Mouse (Mus musculus) urinary bladder, postnatal 25 days (tissue): ENCODE results near the gene Agl.
A peak's percentile ranks its signal among the peaks of the same experiment; 100 is the strongest.
"Not testable (repeated sequence)": the region's sequence is repeated elsewhere in the genome, so short reads cannot be mapped to it uniquely, and the experiment has no call there.

Source experiments
- DNase-seq: peaks from one replicate; pipeline ENCODE4 v3.0.0; 2022; ENCODE audit warnings: low spot score

Agl gene

GRCm38 (mm10) chr3:116747648-116748047 is 60.3 kb downstream of the Agl start:
- not testable (repeated sequence) for DNase-seq

DNA sequence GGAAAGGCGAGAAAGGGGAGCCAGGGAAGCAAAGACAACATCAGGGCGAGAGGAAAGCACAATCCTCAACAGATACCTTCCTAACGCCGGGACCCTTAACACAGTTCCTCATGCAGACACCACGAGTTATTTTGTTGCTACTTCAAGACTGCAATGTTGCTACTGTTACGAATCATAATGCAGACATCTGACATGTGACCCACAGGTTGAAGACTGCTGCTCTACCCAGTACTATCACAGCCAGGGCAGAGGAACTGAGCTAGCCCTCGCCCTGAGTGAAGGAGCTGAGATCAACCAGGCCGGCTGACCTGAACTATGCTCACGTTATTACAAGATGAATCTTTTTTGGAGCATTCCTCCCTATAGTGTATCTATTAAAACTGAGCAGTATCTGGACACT is 67.0 kb downstream of the Agl start:
- DNase-seq = no peak

DNA sequence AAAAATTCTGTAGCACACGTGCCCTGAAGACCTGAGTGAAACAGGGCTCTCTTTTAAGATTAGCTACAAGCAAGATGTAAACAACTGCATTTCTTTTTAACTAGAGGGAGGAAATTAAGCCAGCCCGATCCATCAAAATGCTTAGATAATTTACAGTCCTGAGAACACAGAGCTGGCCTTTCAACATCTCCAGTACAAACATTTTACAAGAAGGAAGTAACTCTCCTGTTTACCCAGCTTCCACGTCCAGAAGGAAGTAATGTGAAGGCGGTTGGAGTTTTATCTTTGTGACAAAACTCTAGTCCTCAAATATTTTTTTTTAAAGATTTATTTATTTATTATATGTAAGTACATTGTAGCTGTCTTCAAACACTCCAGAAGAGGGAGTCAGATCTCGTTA is 67.9 kb downstream of the Agl start:
- no peak for DNase-seq

DNA sequence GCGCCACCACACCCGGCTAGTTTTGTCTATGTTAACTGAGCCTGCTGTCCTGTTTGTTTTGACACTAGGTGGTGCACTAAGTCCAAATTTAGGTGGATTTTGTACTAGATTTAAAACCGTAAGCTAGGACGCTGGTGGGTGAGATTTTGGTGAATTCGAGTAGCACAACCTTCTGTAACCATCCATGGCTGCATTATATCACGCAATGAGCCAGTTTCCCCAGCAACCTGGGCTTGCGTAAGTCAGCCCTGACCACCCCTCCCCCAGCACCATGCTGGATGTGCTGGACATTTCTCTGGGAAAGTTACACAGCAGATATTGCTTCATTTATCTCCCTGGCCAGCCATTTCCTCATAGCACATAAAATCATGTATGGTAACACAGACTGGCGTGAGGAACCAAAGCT is 70.6 kb downstream of the Agl start:
- DNase-seq = peak; percentile 13

DNA sequence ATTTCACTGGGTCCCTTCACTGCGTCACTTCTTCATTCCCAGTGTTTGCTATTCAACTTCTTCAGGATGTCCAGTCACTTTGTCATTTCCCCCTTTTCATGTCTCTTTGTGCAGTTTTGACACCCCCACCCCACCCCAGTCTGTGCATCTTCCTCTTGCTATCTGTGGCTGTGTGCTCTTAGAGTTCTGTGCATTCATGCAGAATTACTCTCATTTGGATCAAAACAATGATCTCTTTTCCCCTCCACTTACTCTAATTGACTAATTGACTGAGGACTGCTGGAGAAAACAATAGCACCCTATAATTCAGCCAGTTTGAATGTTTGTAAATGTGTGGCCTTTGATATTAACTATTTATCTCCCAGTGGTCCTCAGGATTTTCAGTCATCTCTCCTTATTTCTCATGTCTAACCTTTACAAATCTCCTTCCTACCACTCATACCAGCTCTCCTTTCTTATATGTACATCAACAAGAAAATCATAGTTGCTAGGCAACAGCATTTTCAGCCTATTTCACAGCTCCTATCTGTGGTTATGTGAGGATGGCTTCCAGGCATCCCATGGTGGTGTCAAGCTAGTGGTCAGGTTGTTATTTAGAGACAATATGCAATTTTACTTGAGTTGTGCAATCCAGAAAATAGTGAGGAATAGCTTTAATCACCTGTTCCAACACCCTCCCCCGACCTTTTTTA is 78.3 kb downstream of the Agl start:
- DNase-seq = no peak

DNA sequence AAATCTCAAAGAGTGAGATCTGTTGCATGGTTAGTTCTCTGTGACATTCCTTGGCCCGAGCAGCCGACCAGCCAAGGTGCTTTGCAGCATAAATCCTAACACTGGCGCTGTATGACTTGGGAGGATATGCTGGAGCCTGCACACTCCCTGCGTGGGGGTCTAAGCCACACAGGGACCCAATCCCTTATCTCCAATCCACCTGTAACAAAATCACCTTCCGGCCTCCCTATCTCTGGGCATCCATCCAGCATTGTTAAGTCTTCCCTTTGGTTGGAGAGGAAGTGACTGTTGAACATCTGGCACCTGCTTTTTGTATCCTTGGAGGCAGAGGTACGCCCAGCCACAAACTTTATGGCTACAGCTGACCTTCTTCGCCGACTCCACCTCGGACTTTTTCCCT is 81.2 kb downstream of the Agl start:
- DNase-seq = no peak

- DNase-seq = no peak
Measured at GRCm38 (mm10) chr3:116723496-116724481, 84.2 kb downstream of the Agl start.

GRCm38 (mm10) chr3:116722980-116723379 is 85.0 kb downstream of the Agl start:
- no peak for DNase-seq

- no peak for DNase-seq
Measured at GRCm38 (mm10) chr3:116718951-116719350, 89.0 kb downstream of the Agl start.

GRCm38 (mm10) chr3:116713031-116713430 is 94.9 kb downstream of the Agl start:
- no peak for DNase-seq

GRCm38 (mm10) chr3:116712436-116712881 is 95.5 kb downstream of the Agl start, which contains the start of gene Slc35a3:
Gene Slc35a3 (minus strand): TSS chr3:116712831.
- no peak for DNase-seq

DNA sequence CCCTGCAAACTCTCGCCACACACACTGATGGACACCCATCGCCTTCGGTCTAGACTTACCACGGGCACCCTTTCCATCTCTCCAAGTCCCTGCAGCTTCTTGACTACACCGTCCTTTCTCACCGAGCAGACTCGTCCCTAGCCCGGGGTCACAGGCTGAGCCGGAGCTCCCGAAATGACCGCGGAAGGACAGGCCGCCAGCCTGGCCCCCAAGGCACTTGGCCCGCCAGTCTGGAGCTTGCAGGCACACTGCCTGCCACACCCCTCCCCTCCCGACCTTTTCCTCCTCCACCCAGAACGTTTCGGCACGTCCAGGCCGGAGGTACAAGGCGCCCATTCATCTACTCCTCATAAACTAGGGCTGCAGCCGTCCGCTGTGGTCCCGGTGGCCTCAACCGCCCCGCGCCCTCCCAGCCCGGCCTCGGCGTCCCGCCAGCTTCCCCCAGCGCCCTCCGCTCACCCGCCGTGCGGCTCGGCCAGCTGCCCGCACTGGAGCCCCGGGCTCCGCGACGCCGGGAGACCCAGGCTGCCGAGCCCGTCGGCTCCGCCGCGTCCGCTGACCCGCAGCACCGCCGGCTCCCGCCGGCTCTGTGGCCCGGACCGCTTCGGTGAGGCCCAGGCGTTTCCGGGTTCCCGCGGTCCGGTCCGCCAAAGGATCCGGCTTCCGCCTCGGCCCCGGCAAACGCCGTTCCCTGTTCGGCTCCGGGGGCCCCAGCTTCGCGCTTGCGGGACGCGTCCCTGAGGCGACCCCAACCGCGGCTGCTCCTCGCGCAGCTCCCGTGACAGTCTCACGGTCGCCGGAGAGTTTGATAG is 96.1 kb downstream of the Agl start:
- DNase-seq = peak; percentile 82

- no peak for DNase-seq
Measured at GRCm38 (mm10) chr3:116710941-116711340, 97.0 kb downstream of the Agl start.

GRCm38 (mm10) chr3:116705637-116706204 is 102.2 kb downstream of the Agl start:
- no peak for DNase-seq

DNA sequence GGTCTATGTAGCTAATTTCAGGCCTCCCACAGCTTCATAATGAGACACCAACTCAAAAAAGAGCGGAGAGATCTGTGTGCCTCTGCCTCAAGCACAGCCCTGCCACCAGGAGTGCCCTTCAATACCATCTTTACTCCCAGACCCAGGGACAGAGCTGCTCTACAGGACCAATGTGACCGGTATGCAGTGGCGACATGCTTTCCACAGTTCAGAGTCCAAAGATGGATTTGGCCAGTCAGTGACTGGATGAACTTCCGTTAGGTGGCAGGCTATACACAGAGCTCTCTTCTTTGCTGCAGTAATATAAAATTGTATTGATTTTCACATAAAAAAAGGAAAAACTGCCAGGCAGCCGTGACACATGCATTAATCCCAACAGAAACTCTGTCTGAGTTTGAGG is 104.1 kb downstream of the Agl start:
- no peak for DNase-seq

DNA sequence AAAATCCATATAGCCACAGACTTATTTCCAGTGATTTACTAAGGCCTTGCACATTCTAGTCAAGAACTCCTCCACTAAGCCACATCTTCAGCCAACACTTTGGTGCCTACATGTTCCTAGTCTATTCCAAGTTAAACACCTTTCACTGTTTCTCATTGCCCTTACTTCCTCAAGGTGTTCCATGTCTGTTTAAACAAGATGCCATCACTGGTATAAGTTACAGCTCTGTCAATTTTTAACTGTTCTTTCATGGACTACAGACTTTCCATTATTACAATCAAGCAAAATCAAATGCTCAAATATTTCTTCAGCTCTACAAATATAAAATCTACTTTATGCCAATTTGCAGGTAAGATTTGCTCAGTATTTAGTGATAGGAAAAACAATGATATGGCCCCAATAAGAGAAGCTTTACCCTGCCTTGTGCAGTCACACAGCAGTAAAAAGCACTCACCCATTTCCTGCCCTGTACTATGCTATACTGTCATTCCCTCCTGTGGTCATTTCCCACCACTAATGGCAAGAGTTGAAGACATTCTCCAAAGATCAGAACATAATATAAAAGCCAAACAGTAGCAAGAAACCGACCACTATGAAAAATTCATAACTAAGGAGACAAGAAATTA is 105.2 kb downstream of the Agl start:
- DNase-seq = no peak

DNA sequence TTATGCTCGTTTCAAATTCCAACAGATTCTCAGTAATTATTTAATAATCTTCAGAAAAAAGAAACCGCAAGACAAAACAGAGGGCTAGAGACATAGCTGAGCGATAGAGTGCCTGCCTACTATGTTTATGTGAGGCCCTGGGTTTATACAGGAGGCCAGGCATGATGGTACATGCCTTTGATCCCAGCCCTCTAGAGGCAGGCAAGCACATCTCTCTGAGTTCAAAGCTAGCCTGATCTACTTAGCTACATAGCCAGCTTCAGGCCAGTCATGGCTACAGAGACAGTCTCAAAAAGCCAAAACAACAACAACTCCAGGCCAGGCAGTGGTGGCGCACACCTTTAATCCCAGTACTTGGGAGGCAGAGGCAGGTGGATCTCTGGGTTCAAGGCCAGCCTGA is 106.4 kb downstream of the Agl start:
- no peak for DNase-seq

DNA sequence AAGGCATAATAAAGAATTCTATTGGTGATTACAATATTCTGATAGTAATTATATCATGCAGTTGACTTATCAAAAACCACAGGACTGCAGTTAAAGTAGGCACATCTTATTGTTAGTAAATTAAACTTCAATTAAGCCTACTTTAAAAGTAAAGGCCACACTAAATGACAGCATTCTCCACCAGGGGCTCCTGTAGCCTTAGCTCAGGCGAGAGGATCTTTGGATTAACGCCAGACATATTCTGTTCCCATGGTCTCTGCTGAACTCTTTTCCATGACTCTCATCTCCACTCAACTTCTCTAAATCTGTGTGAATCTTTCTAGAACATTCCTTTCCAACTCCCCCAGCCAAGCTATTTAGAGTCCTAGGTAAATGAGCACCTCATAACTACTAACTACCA is 109.2 kb downstream of the Agl start:
- no peak for DNase-seq

DNA sequence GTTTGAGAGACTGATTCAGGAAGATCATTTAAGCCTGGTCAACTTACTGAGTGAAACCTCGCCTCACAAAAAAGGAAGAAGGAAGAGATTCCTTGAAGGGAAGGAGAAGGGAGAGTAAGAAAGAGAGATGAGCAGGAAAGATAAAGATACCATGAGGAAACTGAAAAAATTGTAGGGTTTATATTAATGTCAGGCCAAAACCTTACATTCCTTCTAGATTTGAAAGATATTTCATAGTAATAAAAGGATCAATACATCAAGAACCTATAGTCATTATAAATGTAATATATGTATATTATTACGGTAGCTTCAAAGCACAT is 112.3 kb downstream of the Agl start:
- no peak for DNase-seq

- DNase-seq = no peak
Measured at GRCm38 (mm10) chr3:116694955-116695665, 112.9 kb downstream of the Agl start.

DNA sequence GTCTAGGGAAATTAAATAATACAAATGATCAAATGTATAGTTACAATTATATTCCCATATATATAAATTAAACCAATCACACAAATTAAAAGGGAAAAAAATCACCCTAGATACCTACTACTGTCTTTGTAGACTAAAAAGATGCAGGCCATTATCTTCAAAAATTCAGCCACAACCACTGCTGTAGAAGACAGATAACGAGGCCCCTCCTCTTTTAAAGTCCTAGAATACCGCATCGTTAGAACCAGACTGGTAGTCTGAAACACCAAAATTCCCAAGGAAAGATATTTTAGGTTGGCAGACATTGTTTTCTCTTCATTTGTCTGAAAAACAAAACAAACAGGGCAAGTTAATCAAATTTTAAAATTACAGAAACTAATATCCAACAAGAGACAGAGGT is 113.7 kb downstream of the Agl start:
- no peak for DNase-seq
